Mouse (Mus musculus) adrenal gland, postnatal 36 days (tissue): ENCODE data around the gene Atp2a3. TPM values are rescaled to one million over a fixed set of nuclear protein-coding genes. Genes with fewer than 3 reads are reported as not detected.

Source experiments
- DNase-seq, 2 experiments: peaks; one replicate each; pipeline ENCODE4 v3.0.0; 2021; ENCODE audit warnings: mixed read lengths in 1 of 2
- total RNA-seq, 2 experiments: library from RNA; stranded (reverse); gene quantifications; 2 replicates each; pipeline ENCODE4 v1.2.3; 2021

The Atp2a3 gene
- total RNA-seq, 2 experiments from 2014 or later = 7.2 to 8.2 TPM

- peak; percentile 56 to 69 for DNase-seq
Observed at GRCm38 (mm10) chr11:73006377-73006776, 45.4 kb downstream of the Atp2a3 start.

GRCm38 (mm10) chr11:73007113-73007512 lies 46.1 kb downstream of the Atp2a3 start:
- DNase-seq = no peak

GRCm38 (mm10) chr11:73007698-73008481 lies 46.9 kb downstream of the Atp2a3 start:
- peak; percentile 72 to 84 for DNase-seq

GRCm38 (mm10) chr11:73008826-73009225 lies 47.9 kb downstream of the Atp2a3 start:
- DNase-seq = no peak

- DNase-seq = no peak
Observed at GRCm38 (mm10) chr11:73009531-73010274, 48.7 kb downstream of the Atp2a3 start.

- peak; percentile 56 to 72 for DNase-seq
Observed at GRCm38 (mm10) chr11:73013981-73014380, 53.0 kb downstream of the Atp2a3 start.

GRCm38 (mm10) chr11:73014831-73015344 lies 53.9 kb downstream of the Atp2a3 start:
- DNase-seq = peak in 1 of 2 experiments; percentile 39

GRCm38 (mm10) chr11:73015391-73016102 lies 54.6 kb downstream of the Atp2a3 start:
- peak; percentile 58 to 78 for DNase-seq

GRCm38 (mm10) chr11:73016103-73016420 lies 55.1 kb downstream of the Atp2a3 start:
- peak in 1 of 2 experiments; percentile 32 for DNase-seq

- DNase-seq = peak; percentile 95 to 98
Observed at GRCm38 (mm10) chr11:73018471-73019146, 57.6 kb downstream of the Atp2a3 start, which contains the start of gene Camkk1. Gene Camkk1 (plus strand): TSS chr11:73019008.

GRCm38 (mm10) chr11:73019147-73019795 lies 58.3 kb downstream of the Atp2a3 start:
- DNase-seq = peak; percentile 39 to 71

GRCm38 (mm10) chr11:73020953-73021800 lies 60.2 kb downstream of the Atp2a3 start:
- DNase-seq = peak; percentile 79

GRCm38 (mm10) chr11:73023099-73023498 lies 62.1 kb downstream of the Atp2a3 start:
- DNase-seq = peak; percentile 74 to 76

GRCm38 (mm10) chr11:73023827-73024226 lies 62.9 kb downstream of the Atp2a3 start:
- no peak for DNase-seq

- DNase-seq = peak; percentile 29 to 55
Observed at GRCm38 (mm10) chr11:73024236-73024904, 63.4 kb downstream of the Atp2a3 start.

GRCm38 (mm10) chr11:73026961-73027360 lies 66.0 kb downstream of the Atp2a3 start:
- DNase-seq = no peak

- peak; percentile 92 to 93 for DNase-seq
Observed at GRCm38 (mm10) chr11:73030821-73031498, 70.0 kb downstream of the Atp2a3 start.

GRCm38 (mm10) chr11:73031536-73031935 lies 70.6 kb downstream of the Atp2a3 start:
- DNase-seq = no peak

- DNase-seq = no peak
Observed at GRCm38 (mm10) chr11:73036077-73036476, 75.1 kb downstream of the Atp2a3 start.
